Mouse (Mus musculus): Measurements from ENCODE around the gene Nptxr. TPM values are rescaled to one million over a fixed set of nuclear protein-coding genes. Genes with fewer than 3 reads are reported as not detected.

Gene Nptxr
- total RNA-seq, 2 experiments from 2014 or later = 878 to 953 TPM

GRCm38 (mm10) chr15:79755977-79756625, 48.5 kb downstream of the Nptxr start:
- DNase-seq (ENCODE audit: low spot score in 2 of 2) = no peak

- DNase-seq (ENCODE audit: low spot score in 2 of 2) = no peak
Measured at GRCm38 (mm10) chr15:79755176-79755575, 49.4 kb downstream of the Nptxr start.

GRCm38 (mm10) chr15:79753873-79754272, 50.7 kb downstream of the Nptxr start:
- no peak for DNase-seq (ENCODE audit: low spot score in 2 of 2)

GRCm38 (mm10) chr15:79753420-79753752, 51.2 kb downstream of the Nptxr start:
- DNase-seq (ENCODE audit: low spot score in 2 of 2) = no peak

GRCm38 (mm10) chr15:79752742-79753419, 51.7 kb downstream of the Nptxr start:
- peak; percentile 75 to 78 for DNase-seq (ENCODE audit: low spot score in 2 of 2)

- no peak for DNase-seq (ENCODE audit: low spot score in 2 of 2)
Measured at GRCm38 (mm10) chr15:79751772-79752171, 52.8 kb downstream of the Nptxr start.

- no peak for DNase-seq (ENCODE audit: low spot score in 2 of 2)
Measured at GRCm38 (mm10) chr15:79750266-79750665, 54.3 kb downstream of the Nptxr start.

GRCm38 (mm10) chr15:79749162-79749561, 55.4 kb downstream of the Nptxr start:
- DNase-seq (ENCODE audit: low spot score in 2 of 2) = no peak

GRCm38 (mm10) chr15:79747998-79748397, 56.6 kb downstream of the Nptxr start:
- no peak for DNase-seq (ENCODE audit: low spot score in 2 of 2)

- no peak for DNase-seq (ENCODE audit: low spot score in 2 of 2)
Measured at GRCm38 (mm10) chr15:79745883-79746282, 58.7 kb downstream of the Nptxr start.

- no peak for DNase-seq (ENCODE audit: low spot score in 2 of 2)
Measured at GRCm38 (mm10) chr15:79745312-79745711, 59.3 kb downstream of the Nptxr start.

- no peak for DNase-seq (ENCODE audit: low spot score in 2 of 2)
Measured at GRCm38 (mm10) chr15:79744742-79745141, 59.8 kb downstream of the Nptxr start.

GRCm38 (mm10) chr15:79744001-79744400, 60.6 kb downstream of the Nptxr start:
- DNase-seq (ENCODE audit: low spot score in 2 of 2) = no peak

GRCm38 (mm10) chr15:79742706-79743023, 61.9 kb downstream of the Nptxr start:
- no peak for DNase-seq (ENCODE audit: low spot score in 2 of 2)

- DNase-seq (ENCODE audit: low spot score in 2 of 2) = peak; percentile 87 to 94
Measured at GRCm38 (mm10) chr15:79741921-79742705, 62.5 kb downstream of the Nptxr start, which contains the start of gene Sun2. Gene Sun2, minus strand, starts transcription at chr15:79742536.

GRCm38 (mm10) chr15:79741173-79741858, 63.2 kb downstream of the Nptxr start:
- no peak for DNase-seq (ENCODE audit: low spot score in 2 of 2)

GRCm38 (mm10) chr15:79740739-79741138, 63.8 kb downstream of the Nptxr start:
- no peak for DNase-seq (ENCODE audit: low spot score in 2 of 2)
